Mouse (Mus musculus) MEL (cell line): ENCODE measurements at regions not wholly inside any gene's neighbourhood (a gene's known extent, or its start where the extent isn't known, plus 50 kb on each side); places are given as distances from the start of the nearest gene placed in this dataset.

Experiments
- CHD1 ChIP-seq: IDR thresholded peaks from 2 replicates; pipeline ENCODE4 v1.6.1; 2012; ENCODE audit warnings: low read depth, mild to moderate bottlenecking, inconsistent platforms, low read length, improper control_type of control experiment
- CTCF ChIP-seq, 3 experiments: IDR thresholded peaks in 2 of 3; conservative IDR thresholded peaks in 1 of 3; 2 replicates each; pipeline ENCODE4 v1.5.1; 2011 to 2012; ENCODE audit warnings: low read length in 3 of 3, low read depth in 2 of 3, mild to moderate bottlenecking in 2 of 3, improper control_type of control experiment in 1 of 3, inconsistent platforms in 1 of 3, mixed read lengths in 1 of 3, moderate library complexity in 1 of 3; ENCODE audit not compliant: control insufficient read depth in 1 of 3, insufficient read depth in 1 of 3, poor library complexity in 1 of 3, severe bottlenecking in 1 of 3
- EP300 ChIP-seq, 2 experiments: IDR thresholded peaks; 2 replicates each; pipeline ENCODE4 v1.6.1; 2011; ENCODE audit warnings: improper control_type of control experiment in 2 of 2, low read length in 2 of 2, low read depth in 1 of 2, mild to moderate bottlenecking in 1 of 2
- KAT2A ChIP-seq: conservative IDR thresholded peaks from 2 replicates; pipeline ENCODE4 v1.6.1; 2012; ENCODE audit warnings: low read depth, low read length, improper control_type of control experiment, inconsistent platforms
- MAFK ChIP-seq: IDR thresholded peaks from 2 replicates; pipeline ENCODE4 v1.6.1; 2011; ENCODE audit warnings: low read depth, mild to moderate bottlenecking, low read length, improper control_type of control experiment, borderline replicate concordance
- POLR2A ChIP-seq, 2 experiments: IDR thresholded peaks; 2 replicates each; pipeline ENCODE4 v1.6.1; 2011 to 2012; ENCODE audit warnings: low read length in 2 of 2, mild to moderate bottlenecking in 2 of 2, control low read depth in 1 of 2, improper control_type of control experiment in 1 of 2, low read depth in 1 of 2, moderate library complexity in 1 of 2; ENCODE audit not compliant: control insufficient read depth in 1 of 2, insufficient read depth in 1 of 2, poor library complexity in 1 of 2
- TAL1 ChIP-seq: IDR thresholded peaks from 2 replicates; pipeline ENCODE4 v1.6.1; 2012; ENCODE audit warnings: mild to moderate bottlenecking, inconsistent platforms, low read length, moderate library complexity, mixed read lengths

GRCm38 (mm10) chr1:81525821-81526220, 449.1 kb downstream of the Nyap2 start:
- no peak for TF ChIP-seq MAFK
- TF ChIP-seq CHD1: no peak
- no peak for TF ChIP-seq CTCF (IDR thresholded peaks at IDR 0.05 in 2 of 3, conservative IDR thresholded peaks at IDR 0.05 in 1 of 3; ENCODE audit: control insufficient read depth in 1 of 3, insufficient read depth in 1 of 3, low read depth in 2 of 3, low read length in 3 of 3, poor library complexity in 1 of 3, severe bottlenecking in 1 of 3)
- TF ChIP-seq TAL1: no peak
- TF ChIP-seq POLR2A (IDR thresholded peaks at IDR 0.05; ENCODE audit: control insufficient read depth in 1 of 2, insufficient read depth in 1 of 2, low read depth in 1 of 2, low read length in 2 of 2, poor library complexity in 1 of 2): no peak
- TF ChIP-seq EP300 (IDR thresholded peaks at IDR 0.05; ENCODE audit: low read depth in 1 of 2, low read length in 2 of 2): no peak
- TF ChIP-seq KAT2A: no peak
